Mouse (Mus musculus): ENCODE measurements at regions not wholly inside any gene's neighbourhood (a gene's known extent, or its start where the extent isn't known, plus 50 kb on each side); places are given as distances from the start of the nearest gene placed in this dataset.

DNA sequence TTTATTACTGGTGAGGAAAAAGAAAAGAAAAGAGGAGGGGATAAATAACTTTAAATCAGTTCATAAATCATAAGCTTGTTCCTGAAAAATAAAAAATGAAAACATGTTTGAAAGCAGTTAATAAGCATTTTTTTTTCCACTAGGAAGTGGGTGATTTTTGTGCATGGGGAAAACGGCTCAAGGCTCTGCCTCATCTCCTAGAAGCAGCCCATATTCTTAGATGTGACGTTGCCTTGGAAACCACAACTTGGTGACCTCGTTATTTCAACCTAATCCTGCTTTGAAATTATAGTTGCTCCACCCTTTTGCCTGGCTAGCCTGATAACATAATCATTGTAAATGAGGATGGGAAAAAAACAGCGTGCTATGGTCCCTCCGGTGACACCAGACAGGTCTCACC, 183.1 kb downstream of the Qdpr start:
- H3K36me3 ChIP-seq, result no peaks in the 10 kb centered on the region
- H3K9ac ChIP-seq, result no peak overlapping the region
- no peak overlapping the region for H3K27ac ChIP-seq (replicated peaks)
- no peak overlapping the region for H3K4me2 ChIP-seq
- ATAC-seq (ENCODE audit: low read depth), result no peak
- no peaks in the 10 kb centered on the region for H3K4me1 ChIP-seq (replicated peaks)
- H3K4me3 ChIP-seq, result no peak overlapping the region
- WGBS, result 53% methylated on average over 5 of the region's 5 CpGs
- H3K9me3 ChIP-seq, result no peaks in the 10 kb centered on the region
- H3K27me3 ChIP-seq, result no peaks in the 10 kb centered on the region

- H3K27ac ChIP-seq (replicated peaks), result no peak overlapping the region
- no peak overlapping the region for H3K9ac ChIP-seq
- H3K9me3 ChIP-seq, result 0 out of 2 replicates have a peak, but pooled peaks cover 3% of the 10 kb centered on the region
- no peak for ATAC-seq (ENCODE audit: low read depth)
- 98% methylated on average over 1 of the region's 1 CpGs for whole genome bisulfite sequencing
- no peaks in the 10 kb centered on the region for H3K4me1 ChIP-seq (replicated peaks)
- no peaks in the 10 kb centered on the region for H3K36me3 ChIP-seq
- no peaks in the 10 kb centered on the region for H3K27me3 ChIP-seq
- H3K4me3 ChIP-seq, result no peak overlapping the region
- H3K4me2 ChIP-seq, result no peak overlapping the region
Observed at GRCm38 (mm10) chr5:45258486-45258885, 191.6 kb downstream of the Qdpr start.

DNA sequence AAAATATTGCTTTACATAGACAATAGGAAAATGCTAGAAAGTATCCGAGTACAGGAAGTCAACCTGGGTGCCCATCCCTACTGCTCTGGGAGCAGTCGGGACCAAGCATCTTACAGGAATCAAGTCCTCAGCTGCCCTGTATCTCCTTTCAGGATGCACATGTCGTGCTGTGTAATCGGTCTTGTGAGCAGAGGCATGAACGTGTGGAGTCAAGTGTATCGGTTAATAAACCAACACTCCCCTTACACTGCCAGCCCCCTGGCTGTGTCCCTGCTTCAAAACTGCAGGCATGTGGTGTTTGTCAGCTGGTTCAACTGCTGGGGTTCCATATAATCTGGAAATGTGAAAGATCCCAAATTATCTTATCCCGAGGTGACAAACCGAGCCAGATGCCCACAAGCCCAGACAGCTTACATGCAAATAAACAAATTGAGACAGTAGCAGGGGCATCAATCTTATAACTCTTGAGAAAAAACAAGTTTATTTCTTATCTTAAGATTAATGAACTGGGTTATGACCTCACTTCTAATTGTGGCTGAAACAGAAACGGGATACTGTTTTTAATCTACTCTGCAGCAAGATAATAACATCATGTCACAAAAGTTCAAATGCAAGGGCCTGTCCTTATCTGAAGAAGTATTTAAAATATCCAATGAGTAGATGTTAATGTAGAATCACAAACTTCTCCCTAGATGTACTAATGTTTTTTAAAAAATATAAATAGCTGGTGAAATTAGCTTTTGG, 193.6 kb downstream of the Qdpr start:
- 71% methylated on average over 9 of the region's 9 CpGs for WGBS
- Histone ChIP-seq H3K4me3 (no peak overlapping the region), H3K27me3 (no peaks in the 10 kb centered on the region), H3K4me1 (replicated peaks) (no peaks in the 10 kb centered on the region), H3K27ac (replicated peaks) (no peak overlapping the region), H3K9ac (no peak overlapping the region), H3K4me2 (no peak overlapping the region), H3K36me3 (no peaks in the 10 kb centered on the region), H3K9me3 (no peaks in the 10 kb centered on the region)
- no peak for ATAC-seq (ENCODE audit: low read depth)

DNA sequence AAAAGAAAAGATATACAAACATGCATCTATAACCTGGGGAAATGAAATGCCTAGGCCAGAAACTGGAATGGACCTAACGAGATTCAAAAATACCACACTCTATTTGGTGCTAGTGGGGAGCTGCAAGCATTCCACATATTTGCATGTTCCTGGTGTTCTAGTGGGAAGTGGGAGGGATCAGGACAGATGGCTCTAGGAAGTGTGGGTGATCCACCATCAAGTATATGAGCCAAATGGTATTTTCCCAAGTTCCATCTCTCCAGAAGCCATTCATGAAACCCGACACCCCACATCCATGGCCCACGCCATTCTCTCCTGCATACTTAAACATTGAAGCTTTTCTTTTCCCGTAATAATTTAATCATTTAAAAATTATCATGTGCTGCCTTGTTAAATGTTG, 218.2 kb downstream of the Qdpr start:
- no peak for ATAC-seq (ENCODE audit: low read depth)
- H3K9ac ChIP-seq, result no peak overlapping the region
- H3K4me2 ChIP-seq, result no peak overlapping the region
- H3K4me1 ChIP-seq (replicated peaks), result no peaks in the 10 kb centered on the region
- H3K9me3 ChIP-seq, result 0 out of 2 replicates have a peak, but pooled peaks cover 3% of the 10 kb centered on the region
- 91% methylated on average over 4 of the region's 4 CpGs for WGBS
- H3K36me3 ChIP-seq, result no peaks in the 10 kb centered on the region
- H3K27me3 ChIP-seq, result no peaks in the 10 kb centered on the region
- H3K4me3 ChIP-seq, result no peak overlapping the region
- H3K27ac ChIP-seq (replicated peaks), result no peak overlapping the region

DNA sequence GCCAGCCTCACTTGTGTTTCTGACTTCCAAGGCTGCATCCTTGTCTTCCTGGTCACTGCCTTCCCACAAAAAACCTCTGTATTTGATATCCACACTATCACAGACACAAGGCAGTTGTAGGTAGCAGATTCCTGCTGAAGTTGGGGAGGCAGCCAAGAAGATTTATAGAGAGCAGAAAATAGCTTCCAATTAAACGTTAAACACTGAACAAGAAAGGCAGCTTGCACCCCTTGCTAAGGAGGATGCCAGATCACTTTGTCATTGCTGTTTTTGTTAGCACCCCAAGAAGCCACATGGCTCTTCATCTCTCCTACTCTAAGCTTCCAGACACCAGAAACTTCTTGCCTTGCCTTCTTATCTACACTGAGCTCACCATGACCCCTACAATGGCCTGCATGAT, 219.9 kb downstream of the Qdpr start:
- H3K4me2 ChIP-seq, result no peak overlapping the region
- ATAC-seq (ENCODE audit: low read depth), result no peak
- WGBS, result 76% methylated on average over 1 of the region's 1 CpGs

GRCm38 (mm10) chr5:45229477-45229876, 220.6 kb downstream of the Qdpr start:
- H3K27ac ChIP-seq (replicated peaks), result no peak overlapping the region
- H3K36me3 ChIP-seq, result no peaks in the 10 kb centered on the region
- no peak overlapping the region for H3K4me3 ChIP-seq
- no peak overlapping the region for H3K9ac ChIP-seq
- H3K4me1 ChIP-seq (replicated peaks), result no peaks in the 10 kb centered on the region
- H3K27me3 ChIP-seq, result no peaks in the 10 kb centered on the region
- H3K4me2 ChIP-seq, result no peak overlapping the region
- 75% methylated on average over 3 of the region's 3 CpGs for WGBS
- H3K9me3 ChIP-seq, result 0 out of 2 replicates have a peak, but pooled peaks cover 3% of the 10 kb centered on the region
- no peak for ATAC-seq (ENCODE audit: low read depth)

More for the DNA sequence above, 219.9 kb downstream of the Qdpr start:
- Histone ChIP-seq H3K4me3 (no peak overlapping the region), H3K9me3 (0 out of 2 replicates have a peak, but pooled peaks cover 3% of the 10 kb centered on the region), H3K27ac (replicated peaks) (no peak overlapping the region), H3K36me3 (no peaks in the 10 kb centered on the region), H3K27me3 (no peaks in the 10 kb centered on the region), H3K4me1 (replicated peaks) (no peaks in the 10 kb centered on the region), H3K9ac (no peak overlapping the region)

- Histone ChIP-seq H3K4me3 (no peak overlapping the region), H3K4me2 (no peak overlapping the region), H3K36me3 (no peaks in the 10 kb centered on the region), H3K9me3 (0 out of 2 replicates have a peak, but pooled peaks cover 3% of the 10 kb centered on the region), H3K27me3 (no peaks in the 10 kb centered on the region), H3K9ac (no peak overlapping the region), H3K4me1 (replicated peaks) (no peaks in the 10 kb centered on the region), H3K27ac (replicated peaks) (no peak overlapping the region)
- ATAC-seq (ENCODE audit: low read depth), result no peak
- 86% methylated on average over 6 of the region's 6 CpGs for WGBS
Observed at GRCm38 (mm10) chr5:45228226-45228927, 221.7 kb downstream of the Qdpr start.

DNA sequence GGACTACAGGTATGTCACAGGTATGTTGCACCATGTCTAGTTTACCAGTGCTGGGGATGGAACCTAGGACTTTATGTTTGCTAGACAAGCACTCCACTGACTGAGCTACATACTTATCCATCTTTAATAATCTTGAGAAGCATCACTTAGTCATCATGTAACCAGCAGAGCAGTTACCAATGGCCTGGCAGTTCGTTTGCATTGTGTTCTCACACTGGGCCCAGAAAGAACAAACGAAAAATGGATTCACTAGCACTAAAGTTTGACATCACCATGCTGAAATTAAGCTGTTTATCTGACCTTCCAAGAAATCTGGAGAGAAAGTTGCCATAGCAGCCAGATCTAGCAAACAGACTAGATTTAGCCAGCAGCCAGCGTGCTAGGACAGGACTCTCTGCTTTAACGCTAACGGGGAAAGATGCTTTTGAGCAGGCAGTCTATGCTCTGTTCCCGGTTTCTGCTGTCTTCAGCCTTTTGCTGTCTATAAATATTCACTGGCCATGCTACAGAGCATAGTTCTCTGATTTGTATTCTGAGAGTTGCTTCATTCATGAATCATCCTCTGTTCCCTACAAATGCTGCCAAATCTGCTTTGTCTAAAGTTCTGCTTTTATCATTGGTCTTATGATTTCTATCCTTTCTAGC, 229.6 kb downstream of the Qdpr start:
- Histone ChIP-seq H3K4me3 (no peak overlapping the region), H3K27ac (replicated peaks) (no peak overlapping the region), H3K27me3 (no peaks in the 10 kb centered on the region), H3K9me3 (no peaks in the 10 kb centered on the region), H3K36me3 (no peaks in the 10 kb centered on the region), H3K4me1 (replicated peaks) (no peaks in the 10 kb centered on the region), H3K4me2 (no peak overlapping the region), H3K9ac (no peak overlapping the region)
- 79% methylated on average over 6 of the region's 6 CpGs for WGBS
- no peak for ATAC-seq (ENCODE audit: low read depth)

DNA sequence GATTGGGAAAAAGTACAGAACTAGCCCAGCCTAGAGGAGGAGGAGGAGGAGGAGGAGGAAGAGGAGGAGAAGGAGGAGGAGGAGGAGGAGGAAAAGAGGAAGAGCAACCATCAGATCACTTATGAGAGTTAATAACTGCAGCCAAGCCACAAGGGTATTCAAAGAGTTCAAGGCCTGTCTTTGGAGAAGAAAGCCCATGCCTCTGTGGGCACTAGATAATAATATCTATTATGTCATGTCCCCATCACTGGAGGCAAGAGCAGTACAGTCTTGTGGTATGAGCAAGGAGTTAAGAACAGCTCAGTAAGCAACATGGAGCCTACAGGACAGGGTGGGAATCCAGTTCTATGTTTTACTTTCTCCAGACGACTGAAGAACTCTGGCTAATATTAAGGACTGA, 230.5 kb downstream of the Qdpr start:
- H3K9me3 ChIP-seq, result no peaks in the 10 kb centered on the region
- ATAC-seq (ENCODE audit: low read depth), result no peak
- no peak overlapping the region for H3K9ac ChIP-seq
- H3K27ac ChIP-seq (replicated peaks), result no peak overlapping the region
- H3K36me3 ChIP-seq, result no peaks in the 10 kb centered on the region
- no peaks in the 10 kb centered on the region for H3K27me3 ChIP-seq
- no peaks in the 10 kb centered on the region for H3K4me1 ChIP-seq (replicated peaks)
- no peak overlapping the region for H3K4me3 ChIP-seq
- no peak overlapping the region for H3K4me2 ChIP-seq
- WGBS, result 78% methylated on average over 1 of the region's 1 CpGs

DNA sequence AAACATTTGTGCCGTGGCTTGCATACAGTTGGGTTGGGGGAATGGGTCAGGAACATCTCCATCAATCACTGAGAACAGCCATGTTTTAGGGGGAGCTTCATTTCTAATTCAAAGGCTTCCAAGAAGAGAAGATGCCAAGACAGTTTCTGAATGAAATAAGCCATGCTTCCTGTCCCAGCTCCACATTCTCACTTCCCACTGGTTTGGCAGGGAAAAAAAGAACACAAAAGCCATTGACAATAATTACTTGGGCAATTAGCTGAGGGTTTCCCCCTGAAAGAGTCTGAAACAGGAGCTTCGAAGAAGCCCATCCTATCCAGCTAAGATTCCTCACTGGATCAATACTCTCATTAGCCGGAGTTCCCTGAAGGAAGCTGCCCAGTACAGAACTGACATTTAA, 230.9 kb downstream of the Qdpr start:
- 41% methylated on average over 3 of the region's 3 CpGs for WGBS
- no peak for ATAC-seq (ENCODE audit: low read depth)

GRCm38 (mm10) chr5:45214475-45214874, 235.6 kb downstream of the Qdpr start:
- Histone ChIP-seq H3K27ac (replicated peaks) (no peak overlapping the region), H3K4me3 (no peak overlapping the region), H3K4me2 (no peak overlapping the region), H3K9me3 (no peaks in the 10 kb centered on the region), H3K27me3 (no peaks in the 10 kb centered on the region), H3K4me1 (replicated peaks) (no peaks in the 10 kb centered on the region), H3K36me3 (no peaks in the 10 kb centered on the region), H3K9ac (no peak overlapping the region)
- no peak for ATAC-seq (ENCODE audit: low read depth)

More for the DNA sequence above, 230.9 kb downstream of the Qdpr start:
- Histone ChIP-seq H3K27ac (replicated peaks) (no peak overlapping the region), H3K4me1 (replicated peaks) (no peaks in the 10 kb centered on the region), H3K9ac (no peak overlapping the region), H3K4me2 (no peak overlapping the region), H3K27me3 (no peaks in the 10 kb centered on the region), H3K4me3 (no peak overlapping the region), H3K9me3 (no peaks in the 10 kb centered on the region), H3K36me3 (no peaks in the 10 kb centered on the region)

DNA sequence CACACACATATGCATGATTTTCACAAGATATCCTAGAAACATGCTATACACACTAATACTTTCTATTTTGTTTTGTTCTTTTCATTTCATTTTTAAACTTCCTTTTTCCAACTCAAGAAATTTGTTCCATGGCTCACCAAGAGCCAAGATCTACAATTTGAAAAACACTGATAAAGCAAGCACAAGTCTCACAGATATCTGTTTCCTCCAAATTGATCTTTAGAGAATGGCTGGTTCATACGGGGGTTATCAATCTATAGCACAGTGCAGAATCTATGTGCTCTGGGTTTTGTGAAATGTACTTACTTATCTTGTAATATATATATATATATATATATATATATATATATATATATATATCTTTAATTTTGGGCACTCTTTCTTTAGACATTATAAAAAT, 251.6 kb downstream of the Qdpr start:
- no peak overlapping the region for H3K4me3 ChIP-seq
- H3K4me1 ChIP-seq (replicated peaks), result no peaks in the 10 kb centered on the region
- H3K36me3 ChIP-seq, result no peaks in the 10 kb centered on the region
- H3K27ac ChIP-seq (replicated peaks), result no peak overlapping the region
- no peak overlapping the region for H3K9ac ChIP-seq
- 90% methylated on average over 1 of the region's 1 CpGs for WGBS
- no peaks in the 10 kb centered on the region for H3K27me3 ChIP-seq
- no peaks in the 10 kb centered on the region for H3K9me3 ChIP-seq
- H3K4me2 ChIP-seq, result no peak overlapping the region
- ATAC-seq (ENCODE audit: low read depth), result no peak
